In the genomic region with DNA sequence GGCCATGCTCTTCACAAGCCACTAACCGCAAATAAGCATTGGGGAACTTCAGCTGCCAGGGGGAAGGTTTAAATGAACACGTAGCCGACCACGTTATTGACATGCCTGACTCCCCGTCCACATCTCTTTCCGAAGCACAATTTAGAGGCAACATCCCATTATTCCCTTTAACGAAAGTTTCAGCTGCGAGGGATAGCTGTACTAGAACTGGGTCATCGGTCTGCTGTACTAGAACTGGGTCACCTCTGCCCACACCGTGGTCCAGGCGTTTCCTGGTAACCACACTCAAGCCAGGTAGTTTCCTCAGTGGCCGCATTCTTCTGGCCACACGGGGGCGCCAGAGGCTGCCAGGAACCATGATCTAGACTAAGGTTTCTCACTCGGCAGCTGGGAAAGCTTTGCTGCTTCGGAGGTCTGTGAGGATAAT, we compare ENCODE assay signal across 8 mouse cellular contexts. TPM values are rescaled to one million over a fixed set of nuclear protein-coding genes. Genes with fewer than 3 reads are reported as not detected.
A peak's percentile ranks its signal among the peaks of the same experiment; 100 is the strongest.
DNase-seq lines count a peak whose midpoint lies in the region; ATAC-seq lines count a peak whose summit lies in the region.

No protein-coding gene starts in this region.

- no peak overlapping the region for H3K9ac ChIP-seq in hindbrain, embryonic 11.5 days (ENCODE audit: low read depth, low read length)
- no peak overlapping the region for H3K9ac ChIP-seq in lung, embryonic 16.5 days (ENCODE audit: low read length)

- peak overlapping the region; percentile 28 for H3K4me2 ChIP-seq in hindbrain, embryonic 11.5 days (replicated peaks; ENCODE audit: low read depth, low read length)
- peak overlapping the region; percentile 44 for H3K4me2 ChIP-seq in lung, embryonic 16.5 days (ENCODE audit: low read depth, low read length)

- no peaks in the 10 kb centered on the region for H3K9me3 ChIP-seq in hindbrain, embryonic 11.5 days (ENCODE audit: control insufficient read depth, low read length)
- no peaks in the 10 kb centered on the region for H3K9me3 ChIP-seq in lung, embryonic 16.5 days (ENCODE audit: control insufficient read depth, low read length)

- peak; percentile 90 for DNase-seq in MN1 (ENCODE audit: low spot score)
- DNase-seq in cerebellum, adult 8-10 months: peak; percentile 72
- peak; percentile 75 to 95 for DNase-seq in frontal cortex, adult 2 months (ENCODE audit: extremely low spot score in 1 of 2, low spot score in 1 of 2)
- peak; percentile 94 for DNase-seq in hindbrain, embryonic 11.5 days (ENCODE audit: low spot score)
- peak; percentile 72 for DNase-seq in layer of hippocampus, adult 9-11 months
- peak; percentile 74 for DNase-seq in ovary, postnatal 10 days (ENCODE audit: low spot score)
- peak; percentile 57 to 81 for DNase-seq in thymus, postnatal 10 days (ENCODE audit: low spot score in 2 of 2)

- 14% methylated on average over 16 of the region's 16 CpGs for WGBS in hindbrain, embryonic 11.5 days
- WGBS in lung, embryonic 16.5 days: 7% methylated on average over 16 of the region's 16 CpGs

- no peaks in the 10 kb centered on the region for H3K36me3 ChIP-seq in hindbrain, embryonic 11.5 days (ENCODE audit: control insufficient read depth, insufficient read depth, low read length)
- peaks cover 7% of the 10 kb centered on the region for H3K36me3 ChIP-seq in lung, embryonic 16.5 days (ENCODE audit: control insufficient read depth, insufficient read depth, low read length)

- H3K27me3 ChIP-seq in hindbrain, embryonic 11.5 days (ENCODE audit: control insufficient read depth, insufficient read depth, low read length): no peaks in the 10 kb centered on the region
- no peaks in the 10 kb centered on the region for H3K27me3 ChIP-seq in lung, embryonic 16.5 days (ENCODE audit: control insufficient read depth, insufficient read depth, low read depth, low read length)

- no peak overlapping the region for H3K4me3 ChIP-seq in hindbrain, embryonic 11.5 days (ENCODE audit: low read depth, low read length)
- peak overlapping the region; percentile 15; the same call in 1 of the 2 replicates for H3K4me3 ChIP-seq in lung, embryonic 16.5 days (ENCODE audit: low read length)

- no peak overlapping the region for H3K27ac ChIP-seq in hindbrain, embryonic 11.5 days (ENCODE audit: low read depth, low read length)
- H3K27ac ChIP-seq in lung, embryonic 16.5 days (ENCODE audit: low read length): no peak overlapping the region

- H3K4me1 ChIP-seq in hindbrain, embryonic 11.5 days (replicated peaks; ENCODE audit: control insufficient read depth, insufficient read depth, low read length): peaks cover 4% of the 10 kb centered on the region
- peaks cover 33% of the 10 kb centered on the region for H3K4me1 ChIP-seq in lung, embryonic 16.5 days (replicated peaks; ENCODE audit: control insufficient read depth, insufficient read depth, low read length)

- ATAC-seq in hindbrain, embryonic 11.5 days (ENCODE audit: low FRiP score): peak; percentile 65; the same call in 1 of the 2 replicates
- ATAC-seq in lung, embryonic 16.5 days (ENCODE audit: low read depth): peak; percentile 48

RNA-seq across cellular contexts. Expression of a gene that starts 44.4 kb away (rescaled TPM):
- polyA plus RNA-seq in frontal cortex, adult 2 months (2012; rRNA removed): 36.8 and 38.5 TPM in 2 replicates
- polyA plus RNA-seq in hindbrain, embryonic 11.5 days (2014; fragmentation: Nextera tagmentation; extraction: Ambion mirVana): 86.8 and 106 TPM in 2 replicates
- polyA plus RNA-seq in lung, embryonic 16.5 days (2015; fragmentation: Nextera tagmentation; extraction: Ambion mirVana): 56.2 and 60.9 TPM in 2 replicates

RNA-seq across cellular contexts. Expression of a gene that starts 44.5 kb away (rescaled TPM):
- polyA plus RNA-seq in frontal cortex, adult 2 months (2012; rRNA removed): 17.1 and 18.6 TPM in 2 replicates
- polyA plus RNA-seq in hindbrain, embryonic 11.5 days (2014; fragmentation: Nextera tagmentation; extraction: Ambion mirVana): 32.0 and 32.5 TPM in 2 replicates
- polyA plus RNA-seq in lung, embryonic 16.5 days (2015; fragmentation: Nextera tagmentation; extraction: Ambion mirVana): 21.5 and 25.8 TPM in 2 replicates

RNA-seq across cellular contexts. Expression of a gene that starts 53.5 kb away (rescaled TPM):
- polyA plus RNA-seq in frontal cortex, adult 2 months (2012; rRNA removed): 97.7 and 99.9 TPM in 2 replicates
- polyA plus RNA-seq in hindbrain, embryonic 11.5 days (2014; fragmentation: Nextera tagmentation; extraction: Ambion mirVana): 26.7 and 27.1 TPM in 2 replicates
- polyA plus RNA-seq in lung, embryonic 16.5 days (2015; fragmentation: Nextera tagmentation; extraction: Ambion mirVana): 99.8 and 104 TPM in 2 replicates
